In the genomic region with DNA sequence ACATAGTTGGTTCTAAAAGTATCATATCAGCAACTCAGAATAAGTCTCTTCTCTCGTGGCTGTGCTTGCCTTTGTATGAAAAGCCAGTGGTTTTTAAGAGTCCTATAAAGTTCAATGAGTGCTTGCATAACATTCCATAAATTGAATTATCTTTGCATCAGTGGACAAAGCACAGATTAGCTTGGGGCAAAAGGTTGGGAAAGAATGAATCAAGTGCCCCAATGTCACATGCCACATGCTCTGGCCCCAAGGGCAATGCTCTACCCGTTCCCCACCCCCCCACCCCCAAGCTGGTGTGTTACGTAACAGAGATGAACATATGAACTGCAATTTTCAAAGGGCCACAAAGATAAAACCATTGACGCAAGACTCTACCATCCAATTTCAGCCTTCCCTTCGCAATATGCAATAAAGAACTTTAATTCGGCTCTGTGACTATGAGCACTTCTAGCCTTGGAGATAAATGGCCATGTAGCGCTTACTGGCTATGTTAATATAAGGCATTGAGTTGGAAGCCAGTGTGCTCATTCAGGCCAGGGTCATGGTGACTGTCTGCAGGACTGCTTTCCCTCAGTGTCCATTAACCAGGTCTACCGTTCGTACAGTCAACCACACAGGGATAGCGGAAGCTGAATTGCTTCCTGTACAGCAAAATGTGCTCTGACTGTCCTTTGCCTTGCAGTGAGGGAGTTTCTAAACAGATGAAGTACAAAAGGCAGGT, we compare ENCODE assay signal across 23 mouse cellular contexts.
DNase-seq lines count a peak whose midpoint lies in the region; ATAC-seq lines count a peak whose summit lies in the region.
"Had no signal": no experiment of that assay in that cellular context is flagged by ENCODE, and none has a peak within 500 bp of the region (broad histone marks: within the 10 kb centered on the region; RNA-seq: fewer than 3 reads in every experiment).

No protein-coding gene starts in this region.

- no peak overlapping the region for H3K9ac ChIP-seq in neural tube, embryonic 14.5 days (replicated peaks; ENCODE audit: low read depth, low read length)
- no peak overlapping the region for H3K9ac ChIP-seq in intestine, embryonic 16.5 days (ENCODE audit: low read depth, low read length)
- no peak overlapping the region for H3K9ac ChIP-seq in midbrain, embryonic 11.5 days (ENCODE audit: low read length)
- H3K9ac ChIP-seq: embryonic facial prominence, embryonic 15.5 days; heart, embryonic 13.5 days; hindbrain, embryonic 12.5 days; limb, embryonic 12.5 days; liver, postnatal 0 days; midbrain, embryonic 13.5 days; neural tube, embryonic 12.5 days had no signal

- no peak overlapping the region for H3K4me3 ChIP-seq in neural tube, embryonic 14.5 days (ENCODE audit: low read depth, low read length)
- no peak overlapping the region for H3K4me3 ChIP-seq in intestine, embryonic 16.5 days (ENCODE audit: low read length)
- H3K4me3 ChIP-seq in midbrain, embryonic 11.5 days (ENCODE audit: low read depth, low read length) = no peak overlapping the region
- H3K4me3 ChIP-seq: embryonic facial prominence, embryonic 15.5 days; heart, adult 2 months; heart, embryonic 13.5 days; hindbrain, embryonic 12.5 days; limb, embryonic 12.5 days; midbrain, embryonic 13.5 days; neural tube, embryonic 12.5 days had no signal

- no peaks in the 10 kb centered on the region for H3K36me3 ChIP-seq in neural tube, embryonic 14.5 days (ENCODE audit: control insufficient read depth, insufficient read depth, low read length)
- H3K36me3 ChIP-seq in intestine, embryonic 16.5 days (ENCODE audit: control insufficient read depth, insufficient read depth, low read length) = no peaks in the 10 kb centered on the region
- no peaks in the 10 kb centered on the region for H3K36me3 ChIP-seq in midbrain, embryonic 11.5 days (ENCODE audit: control insufficient read depth, insufficient read depth, low read length)
- H3K36me3 ChIP-seq: embryonic facial prominence, embryonic 15.5 days; heart, embryonic 13.5 days; hindbrain, embryonic 12.5 days; limb, embryonic 12.5 days; midbrain, embryonic 13.5 days; neural tube, embryonic 12.5 days had no signal

- DNase-seq in heart, adult 11 months = peak; percentile 1
- no peak for DNase-seq in heart, postnatal 10 days
- no peak for DNase-seq in neural tube, embryonic 10.5 days (ENCODE audit: extremely low spot score, low spot score)
- DNase-seq in thymus, postnatal 4 days = no peak
- DNase-seq in midbrain, embryonic 11.5 days (ENCODE audit: low spot score, missing footprints) = no peak
- DNase-seq: cerebellum, adult 8-10 months; cerebellum, postnatal 36 days; gastrocnemius, postnatal 25 days; heart, adult 2 months; kidney, adult 9 months; kidney, postnatal 25 days; liver, postnatal 0 days; spleen, adult 18-20 months had no signal

- 55% methylated on average over 10 of the region's 10 CpGs for WGBS in neural tube, embryonic 14.5 days
- WGBS in intestine, embryonic 16.5 days = 75% methylated on average over 10 of the region's 10 CpGs
- WGBS in midbrain, embryonic 11.5 days = 77% methylated on average over 10 of the region's 10 CpGs

- ATAC-seq in neural tube, embryonic 14.5 days (ENCODE audit: low read depth) = peak; percentile 44
- ATAC-seq in intestine, embryonic 16.5 days = peak; percentile 63
- no peak for ATAC-seq in midbrain, embryonic 11.5 days (ENCODE audit: low FRiP score)
- ATAC-seq: liver, postnatal 0 days; midbrain, embryonic 13.5 days had no signal

- H3K4me1 ChIP-seq in neural tube, embryonic 14.5 days (ENCODE audit: control insufficient read depth, insufficient read depth, low read length) = no peaks in the 10 kb centered on the region
- H3K4me1 ChIP-seq in intestine, embryonic 16.5 days (ENCODE audit: control insufficient read depth, insufficient read depth, low read length) = no peaks in the 10 kb centered on the region
- no peaks in the 10 kb centered on the region for H3K4me1 ChIP-seq in midbrain, embryonic 11.5 days (ENCODE audit: control insufficient read depth, insufficient read depth, low read length)
- H3K4me1 ChIP-seq: embryonic facial prominence, embryonic 15.5 days; heart, embryonic 13.5 days; limb, embryonic 12.5 days had no signal

- H3K9me3 ChIP-seq in neural tube, embryonic 14.5 days (ENCODE audit: control insufficient read depth, low read length) = no peaks in the 10 kb centered on the region
- H3K9me3 ChIP-seq in intestine, embryonic 16.5 days (ENCODE audit: control insufficient read depth, low read length) = no peaks in the 10 kb centered on the region
- H3K9me3 ChIP-seq in midbrain, embryonic 11.5 days (ENCODE audit: control insufficient read depth, low read length) = no peaks in the 10 kb centered on the region
- H3K9me3 ChIP-seq: embryonic facial prominence, embryonic 15.5 days; heart, embryonic 13.5 days; hindbrain, embryonic 12.5 days; limb, embryonic 12.5 days; midbrain, embryonic 13.5 days; neural tube, embryonic 12.5 days had no signal

- intact Hi-C loops in heart, postnatal 10 days (cut with DNase I) = no loop called here

- H3K4me2 ChIP-seq in neural tube, embryonic 14.5 days (ENCODE audit: low read depth, low read length) = no peak overlapping the region
- no peak overlapping the region for H3K4me2 ChIP-seq in intestine, embryonic 16.5 days (ENCODE audit: low read depth, low read length)
- no peak overlapping the region for H3K4me2 ChIP-seq in midbrain, embryonic 11.5 days
- H3K4me2 ChIP-seq: embryonic facial prominence, embryonic 15.5 days; heart, embryonic 13.5 days; hindbrain, embryonic 12.5 days; limb, embryonic 12.5 days; liver, embryonic 11.5 days had no signal

- H3K27me3 ChIP-seq in neural tube, embryonic 14.5 days (ENCODE audit: control insufficient read depth, insufficient read depth, low read length) = no peaks in the 10 kb centered on the region
- no peaks in the 10 kb centered on the region for H3K27me3 ChIP-seq in intestine, embryonic 16.5 days (replicated peaks; ENCODE audit: control insufficient read depth, insufficient read depth, low read length)
- no peaks in the 10 kb centered on the region for H3K27me3 ChIP-seq in midbrain, embryonic 11.5 days (ENCODE audit: control insufficient read depth, insufficient read depth, low read length)
- H3K27me3 ChIP-seq: heart, embryonic 13.5 days; hindbrain, embryonic 12.5 days had no signal

- no peak overlapping the region for H3K27ac ChIP-seq in neural tube, embryonic 14.5 days (ENCODE audit: low read depth, low read length)
- H3K27ac ChIP-seq in intestine, embryonic 16.5 days (ENCODE audit: low read length) = no peak overlapping the region
- H3K27ac ChIP-seq in midbrain, embryonic 11.5 days (ENCODE audit: low read depth, low read length) = no peak overlapping the region
- H3K27ac ChIP-seq: embryonic facial prominence, embryonic 15.5 days; heart, adult 2 months; heart, embryonic 13.5 days; hindbrain, embryonic 12.5 days; layer of hippocampus, adult 2 months; limb, embryonic 12.5 days; midbrain, embryonic 13.5 days; neural tube, embryonic 12.5 days had no signal
